Mouse (Mus musculus): ENCODE measurements around the gene Bcan. TPM values are rescaled to one million over a fixed set of nuclear protein-coding genes. Genes with fewer than 3 reads are reported as not detected.

Bcan gene
- polyA plus RNA-seq, 1 experiment from 2014 or later: 0.15 TPM

DNA sequence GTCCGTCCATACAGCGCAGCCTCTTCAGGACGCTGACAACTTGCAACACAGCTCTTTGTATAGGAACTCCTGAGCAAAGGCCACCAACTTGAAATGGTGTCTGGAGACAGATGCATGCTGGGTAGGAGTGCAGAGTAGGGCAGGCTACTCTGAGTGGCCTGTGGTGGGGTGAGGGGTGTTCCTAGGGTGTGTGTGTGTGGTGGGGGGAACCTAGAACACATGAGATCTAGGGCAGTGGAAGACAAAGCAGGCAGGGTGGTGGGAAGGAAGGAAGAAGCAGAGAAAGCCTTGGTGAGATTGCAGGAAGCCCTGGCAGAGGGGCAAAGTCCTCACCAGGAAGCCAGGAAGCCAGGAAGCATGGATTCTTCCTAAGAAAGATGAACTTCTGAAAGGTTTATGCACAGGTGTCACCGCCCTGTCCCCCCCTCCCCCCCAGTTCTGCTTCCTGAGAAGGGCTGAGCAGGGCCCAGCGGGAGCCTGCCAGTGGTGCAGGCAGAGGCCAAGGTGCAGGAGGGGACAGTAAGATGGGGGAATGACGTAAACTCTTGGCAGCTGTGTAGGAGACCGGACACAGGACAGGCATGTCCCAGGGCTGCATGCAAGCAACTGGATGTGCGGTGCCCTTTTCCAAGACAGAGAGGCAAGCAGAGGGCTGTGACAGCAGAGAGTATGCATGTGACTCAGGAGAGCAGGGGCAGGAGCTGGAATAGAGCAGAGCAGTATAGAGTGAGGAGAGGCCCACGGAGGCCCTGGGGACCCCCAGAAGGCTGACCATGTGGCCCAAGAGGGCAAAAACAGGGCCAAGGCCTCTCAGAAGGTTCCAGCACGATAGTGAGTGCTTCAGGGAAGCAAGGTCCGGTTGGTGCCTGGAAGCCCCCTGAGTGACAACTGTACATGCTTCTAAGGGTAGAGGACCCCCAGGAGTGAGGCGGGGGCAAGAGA, 17.9 kb downstream of the Bcan start:
- WGBS: 22% methylated on average over 12 of the region's 12 CpGs
- peak overlapping the region; percentile 59 for H3K9ac ChIP-seq

DNA sequence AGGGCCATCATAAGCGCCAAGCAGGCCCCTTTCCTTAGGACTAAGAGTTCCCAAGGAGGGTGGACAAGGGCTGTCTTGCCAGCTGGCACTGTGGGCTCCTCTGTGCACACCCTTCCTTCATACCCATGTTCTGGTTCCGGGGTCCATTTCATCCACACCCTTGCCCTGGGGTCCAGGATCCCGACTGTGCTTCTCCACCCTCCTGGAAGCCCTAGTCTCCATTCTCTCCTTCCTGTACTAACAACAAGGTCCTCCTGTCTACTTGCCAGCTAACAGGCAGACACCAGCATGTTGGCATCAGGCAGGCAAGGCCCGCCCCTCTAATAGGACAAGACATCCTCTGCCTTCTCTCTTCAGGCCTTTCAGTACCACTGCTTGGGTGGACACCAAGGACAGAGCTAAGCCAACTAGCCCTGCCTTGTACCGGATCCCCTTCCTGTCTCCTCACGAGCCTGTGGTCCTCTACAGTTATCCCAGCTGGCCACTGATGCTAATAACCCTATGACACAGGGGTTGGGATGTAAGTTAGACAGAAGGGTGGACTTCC, 18.7 kb downstream of the Bcan start:
- no peak overlapping the region for H3K4me2 ChIP-seq
- H3K4me3 ChIP-seq: no peak overlapping the region
- H3K9ac ChIP-seq: peak overlapping the region; percentile 39; the same call in 1 of the 2 replicates
- peaks cover 69% of the 10 kb centered on the region for H3K4me1 ChIP-seq (replicated peaks)
- H3K27me3 ChIP-seq (replicated peaks): no peaks in the 10 kb centered on the region
- peak overlapping the region; percentile 87 for H3K27ac ChIP-seq (ENCODE audit: poor library complexity, severe bottlenecking)
- H3K36me3 ChIP-seq: peaks cover 29% of the 10 kb centered on the region; the same call in 1 of the 2 replicates
- WGBS: 78% methylated on average over 6 of the region's 6 CpGs
- ATAC-seq (ENCODE audit: insufficient number of reproducible peaks, low FRiP score): no peak
- H3K9me3 ChIP-seq (replicated peaks): no peaks in the 10 kb centered on the region

More for the DNA sequence above, 17.9 kb downstream of the Bcan start:
- H3K4me2 ChIP-seq: peak overlapping the region; percentile 60
- peaks cover 76% of the 10 kb centered on the region for H3K4me1 ChIP-seq (replicated peaks)
- H3K27ac ChIP-seq (ENCODE audit: poor library complexity, severe bottlenecking): peak overlapping the region; percentile 87
- no peak overlapping the region for H3K4me3 ChIP-seq
- H3K9me3 ChIP-seq (replicated peaks): no peaks in the 10 kb centered on the region
- H3K36me3 ChIP-seq: peaks cover 21% of the 10 kb centered on the region; the same call in 1 of the 2 replicates
- ATAC-seq (ENCODE audit: insufficient number of reproducible peaks, low FRiP score): peak; percentile 51
- no peaks in the 10 kb centered on the region for H3K27me3 ChIP-seq (replicated peaks)

DNA sequence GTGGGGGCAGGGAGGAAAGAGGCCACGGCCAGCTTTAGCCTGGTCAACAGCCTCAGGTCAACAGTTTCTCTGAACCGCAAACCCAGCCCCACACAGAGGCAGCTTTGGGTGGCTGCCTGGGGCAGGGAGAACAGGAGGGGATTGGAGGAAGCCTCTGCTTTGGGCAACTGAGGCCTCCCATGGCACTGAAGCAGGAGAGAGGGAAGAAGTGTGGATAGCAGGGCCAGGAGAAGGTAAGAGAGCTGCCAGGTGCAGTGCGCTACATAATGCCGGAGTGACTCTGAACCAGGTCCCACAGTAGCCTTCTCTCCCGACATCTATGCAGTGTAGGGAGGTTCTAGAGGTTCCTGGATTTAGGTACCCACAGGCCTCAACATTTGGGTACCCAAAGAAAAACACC, 19.3 kb downstream of the Bcan start:
- no peaks in the 10 kb centered on the region for H3K27me3 ChIP-seq (replicated peaks)
- no peak overlapping the region for H3K4me3 ChIP-seq
- H3K9me3 ChIP-seq (replicated peaks): no peaks in the 10 kb centered on the region
- peaks cover 63% of the 10 kb centered on the region for H3K4me1 ChIP-seq (replicated peaks)
- 66% methylated on average over 5 of the region's 5 CpGs for WGBS
- 0 out of 2 replicates have a peak overlapping the region, but pooled peaks have one; percentile 87 for H3K27ac ChIP-seq (ENCODE audit: poor library complexity, severe bottlenecking)
- no peak overlapping the region; the same call in 1 of the 2 replicates for H3K9ac ChIP-seq
- ATAC-seq (ENCODE audit: insufficient number of reproducible peaks, low FRiP score): no peak
- peaks cover 32% of the 10 kb centered on the region for H3K36me3 ChIP-seq
- no peak overlapping the region for H3K4me2 ChIP-seq

DNA sequence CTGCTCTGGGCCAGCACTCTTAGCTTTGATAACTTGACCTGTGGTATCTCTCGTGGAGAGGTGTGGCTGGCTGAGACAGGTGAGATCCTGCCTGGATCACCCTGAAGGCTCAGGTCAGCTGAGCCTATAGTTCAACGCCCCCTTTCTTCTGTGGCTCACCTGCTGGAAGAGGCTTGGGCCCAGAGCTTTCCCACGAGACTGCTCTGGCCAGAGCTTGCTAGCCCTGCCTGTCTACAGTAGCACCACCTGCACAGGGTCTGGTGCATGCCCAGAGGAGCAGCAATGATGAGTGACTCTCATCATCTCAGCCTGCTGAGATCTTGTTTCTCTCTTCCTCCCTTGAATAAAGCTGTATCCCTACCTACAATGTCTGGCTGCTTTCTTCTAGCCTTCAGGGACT, 19.9 kb downstream of the Bcan start:
- Histone ChIP-seq H3K27me3 (replicated peaks) (no peaks in the 10 kb centered on the region), H3K9me3 (replicated peaks) (no peaks in the 10 kb centered on the region), H3K4me1 (replicated peaks) (peaks cover 57% of the 10 kb centered on the region), H3K27ac (ENCODE audit: poor library complexity, severe bottlenecking) (no peak overlapping the region), H3K9ac (no peak overlapping the region; the same call in 1 of the 2 replicates), H3K4me2 (no peak overlapping the region), H3K4me3 (no peak overlapping the region), H3K36me3 (peaks cover 39% of the 10 kb centered on the region)
- WGBS: 53% methylated on average over 3 of the region's 3 CpGs
- no peak for ATAC-seq (ENCODE audit: insufficient number of reproducible peaks, low FRiP score)

DNA sequence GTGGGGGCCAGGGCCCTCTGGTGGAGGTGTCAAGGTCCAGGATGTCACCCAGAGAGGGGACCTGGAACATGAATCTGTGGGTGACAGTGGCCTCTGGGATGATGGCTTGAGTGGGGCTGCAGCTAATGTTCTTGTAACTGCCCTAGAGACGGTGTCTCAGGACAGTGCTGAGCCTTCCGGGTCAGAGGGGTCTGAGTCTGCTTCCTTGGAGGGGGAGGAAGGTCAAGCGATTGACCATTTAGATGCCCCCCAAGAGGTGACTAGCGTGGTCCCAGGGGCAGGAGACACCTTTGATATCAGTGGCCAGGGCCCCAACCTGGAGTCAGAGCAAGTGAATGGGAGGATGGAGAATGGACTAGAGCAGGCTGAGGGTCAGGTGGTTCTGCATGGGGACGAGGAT, 20.5 kb downstream of the Bcan start:
- H3K36me3 ChIP-seq: peaks cover 43% of the 10 kb centered on the region
- WGBS: 77% methylated on average over 5 of the region's 5 CpGs
- no peak overlapping the region for H3K4me3 ChIP-seq
- no peak overlapping the region for H3K4me2 ChIP-seq
- peaks cover 54% of the 10 kb centered on the region for H3K4me1 ChIP-seq (replicated peaks)
- no peak overlapping the region for H3K27ac ChIP-seq (ENCODE audit: poor library complexity, severe bottlenecking)
- ATAC-seq (ENCODE audit: insufficient number of reproducible peaks, low FRiP score): no peak
- no peak overlapping the region for H3K9ac ChIP-seq
- H3K9me3 ChIP-seq (replicated peaks): no peaks in the 10 kb centered on the region
- no peaks in the 10 kb centered on the region for H3K27me3 ChIP-seq (replicated peaks)

DNA sequence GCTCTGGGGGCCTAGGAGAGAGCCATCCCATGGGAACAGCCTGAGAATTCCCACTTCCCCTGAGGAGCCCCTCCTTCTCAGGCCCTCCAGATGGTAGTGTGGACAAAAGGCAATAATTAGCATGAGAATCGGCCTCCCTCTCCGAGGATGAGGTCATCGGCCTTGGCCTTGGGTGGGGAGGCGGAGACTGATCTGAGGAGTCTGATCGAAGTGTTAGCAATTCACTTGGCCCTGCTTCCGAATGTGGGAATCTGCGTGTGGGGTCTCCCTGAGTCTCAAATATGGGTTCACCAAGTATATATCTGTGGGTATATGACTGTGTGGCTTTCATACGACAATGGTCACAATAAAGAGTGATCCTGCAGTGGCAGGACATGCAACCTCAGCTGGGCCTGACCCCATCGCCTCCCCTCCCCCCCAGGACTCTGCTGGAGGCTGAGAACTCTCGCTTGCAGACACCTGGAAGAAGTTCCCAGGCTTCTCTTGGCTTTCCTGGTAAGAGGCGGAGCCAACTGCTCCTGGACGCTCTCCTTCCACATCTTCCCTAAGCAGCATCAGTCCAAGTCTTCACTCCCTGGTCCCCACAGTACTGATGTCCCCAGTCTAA, 25.5 kb downstream of the Bcan start:
- Histone ChIP-seq H3K4me3 (peak overlapping the region; percentile 74), H3K9me3 (replicated peaks) (no peaks in the 10 kb centered on the region), H3K9ac (peak overlapping the region; percentile 91), H3K27me3 (replicated peaks) (0 out of 2 replicates have a peak, but pooled peaks cover 3% of the 10 kb centered on the region), H3K27ac (ENCODE audit: poor library complexity, severe bottlenecking) (no peak overlapping the region), H3K4me1 (replicated peaks) (peaks cover 52% of the 10 kb centered on the region), H3K36me3 (peaks cover 44% of the 10 kb centered on the region), H3K4me2 (peak overlapping the region; percentile 98)
- 35% methylated on average over 12 of the region's 12 CpGs for WGBS
- no peak for ATAC-seq (ENCODE audit: insufficient number of reproducible peaks, low FRiP score)

DNA sequence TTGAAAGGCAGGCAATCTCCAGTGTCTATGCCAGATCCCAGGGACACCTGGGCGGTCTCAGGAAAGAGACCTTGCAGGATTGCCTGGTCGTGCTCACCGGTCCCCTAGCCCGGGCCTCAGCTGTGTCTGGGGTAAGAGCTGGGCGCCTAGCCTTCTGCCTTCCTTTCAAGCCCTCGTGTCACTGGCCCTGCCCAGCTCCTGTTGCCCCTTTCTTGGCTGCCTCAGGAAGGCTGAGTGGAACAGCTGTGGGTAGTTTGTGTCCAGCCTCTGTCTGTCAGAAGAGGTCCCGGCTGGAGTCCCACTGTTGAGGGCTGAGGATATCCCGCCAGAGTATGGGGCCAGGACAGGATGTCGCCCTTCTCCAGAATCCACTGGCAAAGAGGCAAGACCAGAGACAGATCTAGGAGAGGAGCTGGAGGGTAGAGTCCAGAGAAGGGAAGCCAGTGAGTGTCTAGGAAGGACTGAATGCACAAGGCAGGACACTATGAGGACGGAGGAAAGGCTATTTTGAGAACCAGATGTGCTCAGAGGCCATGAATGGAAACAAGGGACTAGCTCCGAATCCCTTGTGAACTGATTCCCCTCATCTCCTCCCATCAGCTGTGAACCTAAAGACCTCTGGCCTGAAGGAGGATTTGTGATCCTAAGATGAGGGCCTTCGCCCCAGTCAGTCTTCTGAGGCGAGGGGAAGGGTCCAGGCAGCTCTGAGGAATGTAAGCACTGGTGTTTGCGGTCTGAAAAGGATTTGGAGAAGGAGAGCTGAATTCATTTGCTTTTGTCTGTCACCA, 26.2 kb downstream of the Bcan start:
- ATAC-seq (ENCODE audit: insufficient number of reproducible peaks, low FRiP score): no peak
- peaks cover 37% of the 10 kb centered on the region for H3K36me3 ChIP-seq
- H3K9ac ChIP-seq: peak overlapping the region; percentile 91
- 0 out of 2 replicates have a peak overlapping the region, but pooled peaks have one; percentile 17 for H3K27ac ChIP-seq (ENCODE audit: poor library complexity, severe bottlenecking)
- H3K27me3 ChIP-seq (replicated peaks): 0 out of 2 replicates have a peak, but pooled peaks cover 3% of the 10 kb centered on the region
- WGBS: 39% methylated on average over 14 of the region's 14 CpGs
- peak overlapping the region; percentile 74 for H3K4me3 ChIP-seq
- H3K4me2 ChIP-seq: peak overlapping the region; percentile 98
- H3K4me1 ChIP-seq (replicated peaks): peaks cover 52% of the 10 kb centered on the region
- H3K9me3 ChIP-seq (replicated peaks): no peaks in the 10 kb centered on the region

DNA sequence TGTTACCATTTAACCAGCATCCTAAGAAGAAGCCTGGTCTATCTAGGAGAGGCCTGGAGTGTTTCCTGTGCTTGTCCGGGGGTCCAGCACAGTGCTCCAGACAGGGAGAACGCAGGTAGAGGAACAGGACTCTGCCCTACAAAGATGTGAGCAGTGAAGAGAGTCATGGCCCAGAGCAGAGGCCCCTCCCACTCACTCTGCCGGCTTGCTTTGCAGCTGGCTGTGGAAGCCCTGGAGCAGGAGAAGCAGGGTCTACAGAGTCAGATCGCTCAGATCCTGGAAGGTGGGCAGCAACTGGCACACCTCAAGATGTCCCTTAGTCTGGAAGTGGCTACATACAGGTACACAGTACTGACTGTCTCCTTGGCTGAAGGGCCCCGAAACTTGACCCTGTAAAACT, 27.3 kb downstream of the Bcan start:
- Histone ChIP-seq H3K4me2 (peak overlapping the region; percentile 98), H3K4me1 (replicated peaks) (peaks cover 44% of the 10 kb centered on the region), H3K27me3 (replicated peaks) (peaks cover 8% of the 10 kb centered on the region), H3K27ac (ENCODE audit: poor library complexity, severe bottlenecking) (no peak overlapping the region), H3K36me3 (peaks cover 28% of the 10 kb centered on the region), H3K4me3 (peak overlapping the region; percentile 74), H3K9me3 (replicated peaks) (no peaks in the 10 kb centered on the region), H3K9ac (peak overlapping the region; percentile 91)
- WGBS: 23% methylated on average over 5 of the region's 5 CpGs
- ATAC-seq (ENCODE audit: insufficient number of reproducible peaks, low FRiP score): no peak

DNA sequence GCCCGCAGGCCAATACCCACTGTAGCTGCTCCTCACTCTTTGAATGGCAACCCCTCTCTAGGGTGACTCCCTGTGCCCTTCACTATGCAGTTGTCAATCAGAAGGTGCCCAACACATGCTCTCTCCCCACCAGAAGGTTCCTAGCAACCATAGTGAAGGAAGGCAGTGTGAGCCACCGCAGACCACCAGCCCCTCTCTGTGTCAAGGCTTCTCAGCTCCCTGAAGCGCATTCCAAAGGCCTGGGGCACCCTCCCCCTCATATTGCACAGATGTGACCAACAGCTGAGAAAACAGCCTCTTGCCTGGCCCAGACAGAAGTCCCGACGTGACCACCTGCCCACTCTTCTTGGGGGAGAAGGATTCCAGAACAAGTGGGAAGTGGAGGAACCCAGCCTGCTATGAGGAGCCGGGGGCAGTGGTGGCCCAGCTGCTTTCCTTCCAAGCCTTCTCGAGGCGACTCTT, 27.8 kb downstream of the Bcan start:
- WGBS: 21% methylated on average over 8 of the region's 8 CpGs
- peaks cover 24% of the 10 kb centered on the region for H3K36me3 ChIP-seq
- peaks cover 11% of the 10 kb centered on the region for H3K27me3 ChIP-seq (replicated peaks)
- no peak for ATAC-seq (ENCODE audit: insufficient number of reproducible peaks, low FRiP score)
- peak overlapping the region; percentile 98 for H3K4me2 ChIP-seq
- no peaks in the 10 kb centered on the region for H3K9me3 ChIP-seq (replicated peaks)
- peaks cover 44% of the 10 kb centered on the region for H3K4me1 ChIP-seq (replicated peaks)
- peak overlapping the region; percentile 74 for H3K4me3 ChIP-seq
- peak overlapping the region; percentile 91 for H3K9ac ChIP-seq
- no peak overlapping the region for H3K27ac ChIP-seq (ENCODE audit: poor library complexity, severe bottlenecking)

DNA sequence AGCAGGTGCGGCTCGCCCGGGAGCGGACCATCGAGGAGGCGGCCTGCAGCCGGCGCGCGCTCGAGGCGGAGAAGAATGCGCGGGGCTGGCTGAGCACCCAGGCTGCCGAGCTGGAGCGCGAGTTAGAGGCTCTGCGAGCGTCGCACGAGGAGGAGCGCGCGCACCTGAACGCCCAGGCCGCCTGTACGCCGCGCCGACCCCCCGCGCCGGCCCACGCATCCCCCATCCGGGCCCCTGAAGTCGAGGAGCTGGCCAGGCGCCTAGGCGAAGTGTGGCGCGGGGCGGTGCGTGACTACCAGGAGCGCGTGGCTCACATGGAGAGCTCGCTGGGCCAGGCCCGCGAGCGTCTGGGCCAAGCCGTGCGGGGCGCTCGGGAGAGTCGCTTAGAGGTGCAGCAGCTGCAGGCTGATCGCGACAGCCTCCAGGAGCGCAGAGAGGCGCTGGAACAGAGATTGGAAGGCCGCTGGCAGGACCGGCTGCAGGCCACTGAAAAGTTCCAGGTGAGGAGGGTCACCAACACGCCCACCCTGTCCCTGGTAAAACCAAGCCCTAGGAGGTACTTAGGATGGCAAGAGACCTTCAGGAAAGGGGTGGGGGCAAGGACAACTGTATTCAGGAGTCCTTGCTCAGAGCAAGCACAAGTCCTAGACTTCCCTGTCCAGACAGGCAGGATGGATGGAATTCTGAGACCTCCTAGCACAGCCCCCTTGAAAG, 28.4 kb downstream of the Bcan start:
- Histone ChIP-seq H3K9me3 (replicated peaks) (no peaks in the 10 kb centered on the region), H3K9ac (peak overlapping the region; percentile 91), H3K27ac (ENCODE audit: poor library complexity, severe bottlenecking) (peak overlapping the region; percentile 69), H3K27me3 (replicated peaks) (peaks cover 11% of the 10 kb centered on the region), H3K4me1 (replicated peaks) (peaks cover 44% of the 10 kb centered on the region), H3K36me3 (peaks cover 18% of the 10 kb centered on the region), H3K4me2 (peak overlapping the region; percentile 98), H3K4me3 (peak overlapping the region; percentile 74)
- peak; percentile 29; the same call in 1 of the 2 replicates for ATAC-seq (ENCODE audit: insufficient number of reproducible peaks, low FRiP score)
- WGBS: under 1% methylated on average over 60 of the region's 60 CpGs
